Mouse (Mus musculus) bone marrow, adult 2 months (tissue): Measurements from ENCODE around the gene Polr2j.
"Not testable (repeated sequence)": the region's sequence is repeated elsewhere in the genome, so short reads cannot be mapped to it uniquely, and the experiment has no call there.

Source experiments
- CTCF ChIP-seq: fragments of 200-500 bp; IDR thresholded peaks from 2 replicates; pipeline ENCODE4 v1.5.1; 2011; ENCODE audit warnings: low read length, control low read depth; ENCODE audit not compliant: control insufficient read depth, insufficient read depth
- POLR2A ChIP-seq: fragments of 200-500 bp; IDR thresholded peaks from 2 replicates; pipeline ENCODE4 v1.6.1; 2011; ENCODE audit warnings: low read depth, mild to moderate bottlenecking, control low read depth, low read length, borderline replicate concordance; ENCODE audit not compliant: control insufficient read depth

GRCm38 (mm10) chr5:136113546-136113945, 2.9 kb upstream of the Polr2j start:
- not testable (repeated sequence) for TF ChIP-seq POLR2A, CTCF
